Mouse (Mus musculus) induced T-regulatory cell, adult 2 months (primary cell): ENCODE data around the gene Shroom4.

Experiments used
- DNase-seq: peaks from one replicate; pipeline ENCODE4 v3.0.0-alpha.2; 2012; ENCODE audit warnings: low read depth

The Shroom4 gene

DNA sequence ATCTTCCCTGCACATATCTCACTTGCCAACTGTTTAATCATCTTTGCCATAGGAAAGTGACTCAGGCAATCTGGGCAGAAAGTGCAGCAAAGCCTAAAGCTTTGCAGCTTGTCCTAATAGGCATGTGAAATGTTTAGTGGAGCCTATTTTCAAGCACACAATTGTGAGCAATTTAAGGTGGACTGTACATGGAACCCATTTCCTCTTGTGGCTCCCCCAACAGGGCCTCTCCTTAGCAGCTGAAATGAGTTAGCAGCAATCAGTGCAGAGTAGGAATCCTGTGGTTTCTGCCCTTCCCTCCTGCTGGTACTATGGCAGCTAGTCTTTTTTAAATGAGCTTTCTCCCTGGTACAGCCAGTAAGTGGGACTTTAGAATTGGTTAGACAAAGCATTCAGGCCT lies 95.8 kb downstream of the Shroom4 start:
- no peak for DNase-seq

DNA sequence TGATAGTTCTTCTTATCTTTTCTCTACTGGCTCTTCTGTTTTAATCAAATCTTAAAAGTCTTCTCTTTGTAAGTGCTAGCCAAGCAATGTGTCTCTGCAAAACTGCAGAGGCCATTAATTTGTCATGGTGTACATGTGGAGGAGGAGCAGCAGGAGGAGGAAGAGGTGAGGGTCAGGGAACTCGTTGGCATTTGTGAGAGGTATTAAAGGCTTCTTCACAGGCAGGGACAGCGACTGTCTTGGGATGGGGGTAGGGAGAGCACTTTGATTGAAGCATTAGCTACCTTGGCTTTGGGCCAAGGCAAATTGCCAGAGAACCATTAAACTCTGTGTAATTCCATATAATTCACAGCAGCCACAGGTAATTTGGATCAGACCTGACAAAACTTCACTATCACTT lies 96.7 kb downstream of the Shroom4 start:
- no peak for DNase-seq

GRCm38 (mm10) chrX:6501850-6502249 lies 102.2 kb downstream of the Shroom4 start:
- no peak for DNase-seq

- DNase-seq, result no peak
These were observed 117.6 kb downstream of the Shroom4 start for GRCm38 (mm10) chrX:6517217-6517616.

DNA sequence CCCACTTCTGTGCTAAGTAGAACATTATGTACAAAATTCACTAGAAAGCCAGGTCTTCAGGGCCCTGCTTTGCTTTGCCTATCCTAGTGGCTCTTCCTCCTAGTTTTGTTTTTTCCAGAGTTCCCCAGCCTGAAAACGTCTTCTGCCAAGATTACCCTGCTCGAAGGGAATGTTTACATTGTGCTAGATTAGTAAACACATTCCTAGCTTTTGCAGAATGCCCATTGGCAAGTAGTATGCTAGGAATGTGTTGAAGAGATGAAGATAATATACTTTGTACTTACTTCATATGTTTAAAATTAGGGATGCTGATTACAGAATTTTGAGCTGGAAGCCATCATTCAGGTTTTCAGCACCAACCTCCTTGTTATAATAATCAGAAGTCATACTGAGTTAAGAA lies 118.8 kb downstream of the Shroom4 start:
- no peak for DNase-seq

- no peak for DNase-seq
These were observed 123.3 kb downstream of the Shroom4 start for GRCm38 (mm10) chrX:6522935-6523334.

DNA sequence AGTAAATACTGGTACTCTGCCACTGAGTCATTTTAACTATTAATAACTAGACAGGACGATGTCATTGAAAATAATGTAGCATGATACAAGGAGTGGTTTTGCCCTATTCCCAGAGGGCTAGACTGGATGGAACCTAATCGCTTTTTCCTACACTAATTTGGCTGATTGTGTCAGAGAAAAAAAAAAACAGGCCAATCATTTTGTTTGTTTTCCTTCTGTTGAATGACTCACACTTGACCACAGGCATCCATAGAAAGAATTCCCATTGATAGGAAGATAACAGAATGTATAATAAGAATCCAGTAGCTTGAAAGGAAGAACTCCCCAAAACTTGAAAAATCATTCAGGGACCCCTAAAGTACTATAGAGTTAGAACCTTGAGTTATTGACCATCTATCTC lies 137.0 kb downstream of the Shroom4 start:
- no peak for DNase-seq

- no peak for DNase-seq
These were observed 138.0 kb downstream of the Shroom4 start for GRCm38 (mm10) chrX:6537689-6538088.

DNA sequence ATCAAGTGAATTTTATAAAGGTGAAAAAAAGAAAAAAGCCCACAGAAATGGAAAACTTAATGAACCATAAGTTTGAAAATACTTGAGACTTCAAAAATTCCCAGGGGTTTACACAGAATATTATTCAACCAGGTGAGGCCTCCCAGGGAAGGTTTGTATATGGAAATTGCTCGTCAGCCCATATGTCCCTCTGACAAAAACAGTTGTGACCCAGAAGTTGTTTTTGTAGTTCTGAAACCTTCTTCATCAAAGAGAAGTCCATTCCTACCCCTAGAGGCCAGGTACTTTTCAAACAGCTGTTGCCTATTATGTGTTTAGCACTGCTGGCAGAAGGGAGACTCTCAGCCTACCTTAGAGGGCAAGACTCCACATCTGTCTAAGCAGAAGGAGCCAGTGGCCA lies 165.4 kb downstream of the Shroom4 start:
- no peak for DNase-seq

- no peak for DNase-seq
These were observed 174.9 kb downstream of the Shroom4 start for GRCm38 (mm10) chrX:6574511-6574910.

DNA sequence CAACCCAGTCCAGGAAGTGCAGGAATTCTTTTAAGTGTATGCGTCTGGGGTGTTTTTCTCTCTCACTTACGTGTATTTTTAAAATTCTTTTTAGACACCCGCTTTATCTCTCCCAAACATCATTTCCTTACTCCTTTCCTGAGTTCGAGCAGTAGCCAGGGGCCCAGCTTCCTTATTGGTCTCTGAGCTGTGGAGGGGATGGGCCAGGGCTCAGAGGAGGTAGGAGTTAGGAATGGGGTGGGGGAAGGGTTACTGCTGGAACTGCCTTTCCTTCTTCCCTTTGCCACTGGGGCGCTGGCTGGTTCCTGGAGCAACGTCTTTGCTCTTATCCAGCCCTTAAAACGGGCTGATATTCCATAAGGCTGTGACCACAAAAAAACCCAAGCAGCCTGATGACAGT lies 177.3 kb downstream of the Shroom4 start:
- DNase-seq, result no peak

- DNase-seq, result no peak
These were observed 181.0 kb downstream of the Shroom4 start for GRCm38 (mm10) chrX:6580671-6581070.

DNA sequence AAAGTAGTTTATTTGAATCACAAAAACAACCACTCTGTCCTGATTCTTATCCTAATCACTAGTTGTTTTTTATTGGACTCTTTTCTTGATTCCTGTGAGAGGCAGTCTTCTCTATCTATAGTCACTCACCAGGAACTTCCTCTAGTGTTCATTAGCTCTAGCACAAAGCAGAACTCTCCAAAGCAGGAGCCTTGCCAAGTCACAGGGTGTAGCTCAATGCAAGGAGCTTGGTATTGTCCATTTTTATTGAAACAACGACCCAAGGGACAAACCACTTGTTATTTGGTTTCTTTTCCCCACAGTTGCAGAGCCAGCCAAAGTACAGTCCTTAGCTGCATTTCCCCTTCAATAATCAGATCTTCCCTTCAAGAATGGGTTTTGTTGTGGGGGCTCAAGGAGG lies 181.5 kb downstream of the Shroom4 start:
- DNase-seq, result no peak

GRCm38 (mm10) chrX:6582646-6583045 lies 183.0 kb downstream of the Shroom4 start:
- DNase-seq, result no peak

DNA sequence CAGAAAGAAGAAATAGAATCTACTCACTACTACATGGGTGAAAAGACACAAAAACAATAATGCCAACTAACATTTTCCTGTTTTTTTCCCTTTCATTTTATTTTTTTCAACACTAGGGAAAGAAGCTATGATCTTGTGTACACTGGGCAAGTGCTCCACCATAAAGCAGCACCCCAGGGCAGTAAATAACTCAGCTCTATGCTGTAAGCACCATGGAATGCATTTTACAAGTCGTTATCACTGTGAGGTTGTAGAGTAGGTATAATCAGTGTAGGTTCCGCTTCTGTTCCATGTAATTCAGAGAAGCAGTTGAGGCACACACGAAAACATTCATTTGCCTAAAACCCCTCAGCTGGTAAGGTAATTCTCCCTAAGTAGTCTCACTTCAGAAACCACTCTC lies 194.5 kb downstream of the Shroom4 start:
- DNase-seq, result no peak

DNA sequence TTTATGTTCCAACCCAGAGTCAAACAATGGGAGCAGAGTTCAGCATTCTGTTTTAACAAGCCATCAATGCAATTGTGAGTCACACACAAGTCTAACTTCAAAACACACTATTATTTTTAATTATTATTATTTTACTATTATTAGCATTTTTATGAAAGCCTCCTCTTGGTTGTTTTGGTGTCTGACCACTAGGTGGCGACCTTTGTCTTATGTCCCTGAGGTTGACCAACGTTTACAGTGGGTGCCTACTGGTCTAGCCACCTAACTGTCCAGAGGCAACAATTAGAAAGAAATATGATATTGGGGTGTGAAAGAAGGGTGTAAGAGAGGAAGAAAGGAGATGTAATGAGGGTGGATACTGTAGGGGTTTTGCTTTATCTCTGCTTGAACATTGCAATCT lies 254.4 kb downstream of the Shroom4 start:
- peak; percentile 21 for DNase-seq

DNA sequence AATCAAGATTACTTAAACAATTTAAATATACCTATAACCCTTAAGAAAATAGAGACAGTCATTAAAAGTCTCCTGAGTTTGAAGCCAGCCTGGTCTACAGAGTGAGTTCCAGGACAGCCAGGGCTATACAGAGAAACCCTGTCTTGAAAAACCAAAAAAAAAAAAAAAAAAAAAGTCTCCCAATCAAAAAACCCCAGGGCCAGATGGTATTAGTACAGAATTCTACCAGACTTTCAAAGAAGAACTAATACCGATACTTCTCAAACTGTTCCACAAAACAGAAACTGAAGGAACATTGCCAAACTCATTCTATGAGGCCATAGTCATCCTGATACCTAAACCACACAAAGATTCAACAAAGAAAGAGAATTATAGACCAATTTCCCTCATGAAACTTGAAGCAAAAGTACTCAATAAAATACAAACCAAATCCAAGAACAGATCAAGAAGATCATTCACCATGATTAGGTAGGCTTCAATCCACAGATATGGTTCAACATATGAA lies 259.2 kb downstream of the Shroom4 start:
- DNase-seq, result no peak
